Mouse (Mus musculus) heart, postnatal 0 days (tissue): Measurements from ENCODE around the gene Rybp. TPM values are rescaled to one million over a fixed set of nuclear protein-coding genes. Genes with fewer than 3 reads are reported as not detected.

Source experiments
- ATAC-seq: fragments of 200-750 bp; cut with Nextera tagmentation; 2 replicates; pipeline ENCODE4 v1.8.0; 2017; ENCODE audit warnings: low read depth, moderate number of reproducible peaks, moderate library complexity; ENCODE audit not compliant: insufficient read depth
- DNase-seq: peaks from one replicate; pipeline ENCODE4 v3.0.0-alpha.2; 2016; ENCODE audit warnings: low spot score
- H3K27ac ChIP-seq: fragments of 300-500 bp; sonication (generic); 2 replicates; pipeline ENCODE4 v1.5.1; 2014; ENCODE audit warnings: low read depth, mild to moderate bottlenecking
- H3K27me3 ChIP-seq: fragments of 300-500 bp; sonication (generic); 2 replicates; pipeline ENCODE4 v1.6.1; 2014; ENCODE audit warnings: low read length, mixed read lengths; ENCODE audit not compliant: control insufficient read depth, insufficient read depth
- H3K36me3 ChIP-seq: fragments of 300-500 bp; sonication (generic); replicated peaks from 2 replicates; pipeline ENCODE4 v1.6.1; 2014; ENCODE audit warnings: low read length, mixed read lengths; ENCODE audit not compliant: control insufficient read depth, insufficient read depth
- H3K4me1 ChIP-seq: fragments of 300-500 bp; sonication (generic); 2 replicates; pipeline ENCODE4 v1.6.1; 2014; ENCODE audit warnings: antibody characterized with exemption; ENCODE audit not compliant: control insufficient read depth, insufficient read depth
- H3K4me2 ChIP-seq: fragments of 300-500 bp; sonication (generic); 2 replicates; pipeline ENCODE4 v1.6.1; 2014; ENCODE audit warnings: low read depth, mild to moderate bottlenecking, low read length, moderate library complexity
- H3K4me3 ChIP-seq: fragments of 300-500 bp; sonication (generic); 2 replicates; pipeline ENCODE4 v1.5.1; 2014; ENCODE audit warnings: low read depth, low read length
- H3K9ac ChIP-seq: fragments of 300-500 bp; sonication (generic); replicated peaks from 2 replicates; pipeline ENCODE4 v1.6.1; 2014; ENCODE audit warnings: low read depth, low read length, mixed read lengths
- H3K9me3 ChIP-seq: fragments of 300-500 bp; sonication (generic); replicated peaks from 2 replicates; pipeline ENCODE4 v1.6.1; 2016; ENCODE audit warnings: low read length; ENCODE audit not compliant: control insufficient read depth
- CTCF ChIP-seq: IDR thresholded peaks from 2 replicates; pipeline ENCODE4 v1.5.1; 2016; ENCODE audit warnings: antibody characterized with exemption, control low read depth, low read depth
- EP300 ChIP-seq: IDR thresholded peaks from 2 replicates; pipeline ENCODE4 v1.6.1; 2016; ENCODE audit warnings: antibody characterized with exemption, low read depth
- WGBS: fragments of 180-500 bp; shearing (Covaris S2); extraction: QIAGEN DNeasy Blood & Tissue Kit; methylation state at CpG from one replicate; pipeline ENCODE4 v1.1.7; 2014; 5-methylcytosine and 5-hydroxymethylcytosine counted together
- polyA plus RNA-seq: library from polyadenylated mRNA; unstranded; fragments of >200 nt; fragmentation: Nextera tagmentation; extraction: Ambion mirVana; gene quantifications from 2 replicates; pipeline ENCODE4 v1.2.1, GENCODE M21; 2015
- total RNA-seq: library from RNA; depleted of rRNA; stranded (reverse); fragments of >200 nt; gene quantifications from 2 replicates; pipeline ENCODE4 v1.2.3, GENCODE M21; 2014; ENCODE audit warnings: low replicate concordance

Rybp gene
- total and polyA plus RNA-seq, 2 experiments from 2014 or later, result 5.2 to 8.6 TPM

DNA sequence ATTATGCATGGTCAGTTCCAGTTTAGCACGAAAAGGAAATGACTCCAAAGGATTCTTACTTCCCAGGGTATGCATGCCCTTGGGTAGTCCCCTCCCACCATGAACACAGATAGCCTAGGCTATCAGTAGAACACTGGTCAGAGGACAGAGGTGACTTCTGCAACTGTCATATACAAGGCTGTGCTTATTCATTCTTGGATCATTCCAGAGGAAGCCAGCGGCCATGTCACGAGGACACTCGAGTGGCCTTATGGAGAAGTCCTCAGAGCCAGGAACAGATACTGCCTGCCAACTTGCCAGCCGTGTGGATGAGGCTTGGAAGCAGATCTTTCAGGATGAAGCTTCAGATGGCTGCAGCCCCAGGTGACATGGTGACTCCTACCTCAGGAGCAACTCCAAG, 34.9 kb upstream of the Rybp start:
- ATAC-seq (no peak), DNase-seq (no peak)
- no peaks in the 10 kb centered on the region for H3K9me3 ChIP-seq
- no peaks in the 10 kb centered on the region for H3K36me3 ChIP-seq
- no peak overlapping the region for H3K4me3 ChIP-seq
- 57% methylated on average over 5 of the region's 5 CpGs for WGBS
- H3K9ac ChIP-seq, result no peak overlapping the region
- TF ChIP-seq CTCF (no peak), EP300 (no peak)
- no peaks in the 10 kb centered on the region for H3K27me3 ChIP-seq
- no peak overlapping the region for H3K27ac ChIP-seq
- H3K4me1 ChIP-seq, result peaks cover 11% of the 10 kb centered on the region
- no peak overlapping the region for H3K4me2 ChIP-seq

DNA sequence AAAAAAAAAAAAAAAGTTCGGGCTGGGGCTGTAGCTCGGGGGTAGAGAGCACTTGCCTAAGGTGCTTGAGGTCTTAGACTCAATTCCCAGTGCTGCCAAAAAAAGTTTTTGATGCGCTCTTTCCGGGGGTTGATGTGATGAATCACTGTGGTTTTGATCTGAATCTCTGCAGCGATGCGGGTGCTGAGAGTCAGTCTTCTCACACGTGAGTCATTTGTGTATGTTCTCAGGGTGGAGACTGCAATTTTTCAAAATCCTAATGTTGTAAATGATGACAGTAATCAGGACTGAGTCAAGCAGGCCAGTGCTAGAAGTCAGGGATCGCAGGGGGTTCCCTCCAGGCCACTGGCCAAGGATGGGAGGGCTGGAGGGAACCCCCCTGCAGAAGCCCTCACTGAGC, 26.9 kb upstream of the Rybp start:
- TF ChIP-seq EP300 (no peak), CTCF (no peak)
- Histone ChIP-seq H3K9me3 (no peaks in the 10 kb centered on the region), H3K4me3 (no peak overlapping the region), H3K9ac (no peak overlapping the region), H3K27ac (no peak overlapping the region), H3K4me1 (no peaks in the 10 kb centered on the region), H3K27me3 (0 out of 2 replicates have a peak, but pooled peaks cover 2% of the 10 kb centered on the region), H3K36me3 (no peaks in the 10 kb centered on the region), H3K4me2 (no peak overlapping the region)
- WGBS, result 68% methylated on average over 8 of the region's 8 CpGs
- no peak for ATAC-seq
- no peak for DNase-seq

DNA sequence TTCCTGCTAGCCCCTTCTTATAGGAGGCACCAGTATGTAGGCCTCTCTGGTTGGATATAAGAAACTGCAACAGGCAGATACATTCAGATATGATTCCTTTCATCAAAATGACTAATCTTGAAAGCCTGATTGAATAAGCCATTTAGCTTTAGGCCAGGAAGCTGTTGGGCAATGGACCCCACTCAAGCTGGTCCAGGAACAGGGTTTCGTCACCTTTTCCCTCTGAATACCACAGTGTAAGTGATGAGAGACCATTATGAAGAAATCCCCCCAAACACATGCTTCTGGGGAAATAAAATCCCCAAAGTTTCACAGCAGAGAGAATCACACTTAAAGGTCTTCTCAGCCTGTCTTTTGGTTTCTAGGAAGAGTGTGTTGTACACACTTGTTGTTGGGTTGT, 23.9 kb upstream of the Rybp start:
- no peak for ATAC-seq
- H3K36me3 ChIP-seq, result no peaks in the 10 kb centered on the region

DNA sequence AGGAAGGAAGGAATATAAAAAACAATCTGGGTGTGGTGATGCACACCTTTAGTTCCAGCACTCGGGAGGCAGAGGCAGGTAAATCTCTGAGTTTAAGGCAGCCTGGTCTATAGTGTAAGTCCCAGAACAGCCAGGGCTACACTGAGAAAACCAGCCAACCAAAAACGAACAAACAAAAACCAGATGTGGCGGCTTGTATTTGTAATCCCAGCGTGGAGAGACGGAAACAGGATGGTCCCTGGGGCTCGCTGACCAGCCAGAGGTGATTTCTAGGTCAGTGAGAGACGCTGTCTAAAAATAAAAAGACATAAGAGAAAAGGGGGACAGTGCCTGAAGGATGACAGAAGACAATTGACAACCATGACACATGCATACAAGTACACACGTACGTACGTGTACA, 17.5 kb upstream of the Rybp start:
- Histone ChIP-seq H3K4me3 (no peak overlapping the region), H3K27ac (no peak overlapping the region), H3K9ac (no peak overlapping the region), H3K9me3 (no peaks in the 10 kb centered on the region), H3K36me3 (no peaks in the 10 kb centered on the region), H3K4me2 (no peak overlapping the region), H3K27me3 (0 out of 2 replicates have a peak, but pooled peaks cover 2% of the 10 kb centered on the region), H3K4me1 (no peaks in the 10 kb centered on the region)
- ATAC-seq (no peak), DNase-seq (no peak)
- 45% methylated on average over 10 of the region's 10 CpGs for WGBS
- TF ChIP-seq CTCF (no peak), EP300 (no peak)

More for the DNA sequence above, 23.9 kb upstream of the Rybp start:
- Histone ChIP-seq H3K9me3 (no peaks in the 10 kb centered on the region), H3K4me1 (no peaks in the 10 kb centered on the region), H3K27ac (no peak overlapping the region), H3K4me3 (no peak overlapping the region), H3K4me2 (no peak overlapping the region), H3K9ac (no peak overlapping the region), H3K27me3 (0 out of 2 replicates have a peak, but pooled peaks cover 2% of the 10 kb centered on the region)
- no peak for DNase-seq
- no peak for TF ChIP-seq EP300
- no peak for TF ChIP-seq CTCF
- 86% methylated on average over 1 of the region's 1 CpGs for WGBS

DNA sequence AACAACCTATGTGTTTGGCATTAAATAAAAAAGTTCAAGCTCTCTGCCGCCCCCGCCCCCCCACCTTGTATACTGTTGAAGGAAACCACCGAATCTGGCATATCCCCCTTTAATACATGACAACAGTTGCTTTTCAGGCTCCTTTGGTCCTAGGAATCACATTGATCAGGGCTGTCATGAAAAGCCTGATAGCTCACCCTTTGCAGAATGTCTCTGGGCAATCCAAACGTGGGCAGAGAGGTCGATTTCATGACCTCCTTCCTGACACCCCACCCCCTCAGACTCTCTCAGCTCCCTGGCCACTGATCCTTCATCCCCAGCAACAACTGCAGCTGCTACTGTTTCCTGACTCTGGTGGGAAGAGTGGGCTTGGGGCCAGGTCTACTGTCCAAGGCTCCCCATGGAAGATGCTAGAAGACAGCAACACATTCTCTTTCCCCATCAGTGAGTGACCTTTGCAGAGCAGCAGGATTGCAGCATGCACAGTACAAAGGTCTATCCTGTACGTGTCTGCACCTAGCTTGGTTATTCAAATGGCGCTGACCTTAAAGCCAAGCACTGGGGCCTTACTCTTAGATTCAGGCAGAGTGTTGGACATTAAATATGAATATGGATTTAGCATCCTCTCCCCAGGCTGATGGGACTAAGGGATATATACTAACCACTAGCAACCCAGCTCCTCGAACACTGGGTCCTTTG, 14.3 kb upstream of the Rybp start:
- no peak overlapping the region for H3K27ac ChIP-seq
- 64% methylated on average over 8 of the region's 8 CpGs for WGBS
- H3K4me1 ChIP-seq, result no peaks in the 10 kb centered on the region
- no peak overlapping the region for H3K4me3 ChIP-seq
- 0 out of 2 replicates have a peak, but pooled peaks cover 2% of the 10 kb centered on the region for H3K27me3 ChIP-seq
- H3K36me3 ChIP-seq, result no peaks in the 10 kb centered on the region
- H3K9me3 ChIP-seq, result no peaks in the 10 kb centered on the region
- TF ChIP-seq CTCF, result no peak
- no peak for TF ChIP-seq EP300
- DNase-seq, result no peak
- H3K9ac ChIP-seq, result no peak overlapping the region
- ATAC-seq, result no peak
- no peak overlapping the region for H3K4me2 ChIP-seq

GRCm38 (mm10) chr6:100300831-100301230, 13.5 kb upstream of the Rybp start:
- ATAC-seq, result no peak
- H3K9me3 ChIP-seq, result no peaks in the 10 kb centered on the region
- DNase-seq, result no peak
- H3K9ac ChIP-seq, result no peak overlapping the region
- H3K4me2 ChIP-seq, result no peak overlapping the region
- no peak overlapping the region for H3K27ac ChIP-seq
- H3K4me1 ChIP-seq, result no peaks in the 10 kb centered on the region
- H3K27me3 ChIP-seq, result 0 out of 2 replicates have a peak, but pooled peaks cover 2% of the 10 kb centered on the region
- 57% methylated on average over 3 of the region's 3 CpGs for WGBS
- H3K36me3 ChIP-seq, result no peaks in the 10 kb centered on the region
- H3K4me3 ChIP-seq, result no peak overlapping the region
- TF ChIP-seq EP300, result no peak
- TF ChIP-seq CTCF, result no peak
